Mouse (Mus musculus) layer of hippocampus, adult 9-10 months (tissue): ENCODE measurements around the gene Tbxa2r.

Experiments used
- DNase-seq: peaks from one replicate; pipeline ENCODE4 v3.0.0; 2022; ENCODE audit warnings: low spot score

The Tbxa2r gene

GRCm38 (mm10) chr10:81367207-81367495 lies 38.6 kb downstream of the Tbxa2r start:
- no peak for DNase-seq

- no peak for DNase-seq
Measured at GRCm38 (mm10) chr10:81375322-81375721, 46.8 kb downstream of the Tbxa2r start.

DNA sequence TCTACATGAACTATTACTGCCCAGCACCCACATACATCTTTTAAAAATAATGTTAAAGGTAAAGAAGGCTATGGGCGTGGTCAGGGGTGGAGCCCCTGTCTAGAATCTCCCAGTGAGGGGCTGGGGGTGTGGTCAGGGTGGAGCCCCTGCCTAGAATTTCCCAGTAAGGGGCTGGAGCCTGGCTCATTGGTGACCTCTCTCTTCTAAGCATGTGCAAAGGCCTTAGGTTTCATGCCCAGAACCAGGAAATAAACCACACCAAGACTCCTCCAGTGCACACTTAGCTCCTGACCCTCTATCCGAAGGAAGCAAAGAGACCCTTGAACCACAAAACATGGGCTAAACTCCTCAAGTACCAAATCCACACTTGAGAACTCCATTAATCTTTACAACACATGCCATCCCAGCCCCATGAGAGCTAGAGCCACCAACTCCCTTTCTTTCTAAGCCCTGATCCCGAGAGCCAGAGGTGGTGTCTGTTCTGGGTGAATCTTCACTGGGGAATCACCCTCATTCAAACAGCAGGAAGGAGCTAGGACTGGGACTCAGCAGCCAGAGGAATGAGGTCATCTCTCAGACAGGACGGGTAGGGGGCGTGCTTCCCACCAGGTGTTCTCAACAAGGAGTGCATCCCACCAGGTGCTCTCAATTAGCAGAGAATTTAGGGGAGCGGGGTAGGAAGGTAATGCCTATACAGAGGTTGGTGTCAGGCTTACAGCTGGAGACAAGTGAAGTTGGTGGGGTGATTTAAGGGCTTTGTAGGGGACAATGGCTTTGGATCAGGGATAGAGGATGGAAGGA lies 48.2 kb downstream of the Tbxa2r start:
- no peak for DNase-seq

DNA sequence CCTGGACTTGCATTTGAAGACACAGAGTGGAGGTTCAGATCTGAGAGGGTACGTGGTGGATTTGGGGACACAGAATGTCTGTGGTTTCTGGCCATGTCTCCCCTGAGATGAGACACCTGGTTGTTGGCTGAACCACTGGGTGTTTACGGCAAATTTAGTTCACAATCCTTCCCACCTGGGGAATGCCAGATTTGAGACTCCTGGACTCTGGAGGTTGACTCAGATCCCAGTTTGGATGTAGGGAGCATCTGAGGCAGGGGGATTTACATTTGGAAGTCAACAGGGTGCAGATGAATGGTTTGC lies 48.8 kb downstream of the Tbxa2r start:
- DNase-seq, result no peak

DNA sequence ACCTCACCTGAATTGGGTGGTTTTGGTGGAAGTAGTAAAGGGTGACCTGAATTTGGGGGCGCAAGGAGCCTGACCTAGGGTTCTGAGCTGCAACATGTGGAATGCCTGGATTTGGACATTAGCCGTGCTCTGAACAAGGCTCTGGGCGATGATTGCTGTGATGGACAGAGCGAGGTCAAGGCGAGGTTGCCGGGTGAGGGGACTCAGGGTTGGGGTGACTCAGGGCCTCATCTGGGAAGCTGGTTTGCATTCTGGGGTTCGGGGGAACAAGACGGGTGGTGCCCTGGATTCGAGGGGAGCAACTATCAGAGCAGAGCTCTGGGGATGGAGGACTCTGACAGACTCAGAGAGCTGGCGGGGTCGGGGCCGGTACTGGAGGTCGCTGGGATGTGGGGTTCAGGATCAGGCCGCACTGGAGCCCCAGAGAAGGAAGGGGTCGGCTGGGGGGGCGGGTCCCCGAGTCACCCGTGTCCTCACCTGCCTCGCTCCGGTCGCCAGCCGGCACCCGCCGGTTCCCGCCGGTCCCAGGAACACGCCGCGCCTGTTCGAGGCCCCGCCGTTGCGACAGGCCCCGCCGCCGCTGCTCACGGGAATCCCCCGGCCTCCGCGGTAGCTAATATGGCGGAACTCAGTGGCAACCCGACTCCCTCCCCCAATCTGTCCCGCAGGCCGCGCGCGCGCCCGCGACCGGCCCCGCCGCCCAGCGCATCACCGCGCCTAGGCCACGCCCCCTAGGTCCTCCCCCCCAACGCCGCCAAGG lies 49.4 kb downstream of the Tbxa2r start, which contains the start of gene Fzr1:
TSS of gene Fzr1 (minus strand) at position 724 of the 760 bp plus-strand sequence.
- DNase-seq, result no peak

GRCm38 (mm10) chr10:81378553-81379182 lies 50.1 kb downstream of the Tbxa2r start:
- peak; percentile 100 for DNase-seq

GRCm38 (mm10) chr10:81379183-81379553 lies 50.6 kb downstream of the Tbxa2r start:
- no peak for DNase-seq

DNA sequence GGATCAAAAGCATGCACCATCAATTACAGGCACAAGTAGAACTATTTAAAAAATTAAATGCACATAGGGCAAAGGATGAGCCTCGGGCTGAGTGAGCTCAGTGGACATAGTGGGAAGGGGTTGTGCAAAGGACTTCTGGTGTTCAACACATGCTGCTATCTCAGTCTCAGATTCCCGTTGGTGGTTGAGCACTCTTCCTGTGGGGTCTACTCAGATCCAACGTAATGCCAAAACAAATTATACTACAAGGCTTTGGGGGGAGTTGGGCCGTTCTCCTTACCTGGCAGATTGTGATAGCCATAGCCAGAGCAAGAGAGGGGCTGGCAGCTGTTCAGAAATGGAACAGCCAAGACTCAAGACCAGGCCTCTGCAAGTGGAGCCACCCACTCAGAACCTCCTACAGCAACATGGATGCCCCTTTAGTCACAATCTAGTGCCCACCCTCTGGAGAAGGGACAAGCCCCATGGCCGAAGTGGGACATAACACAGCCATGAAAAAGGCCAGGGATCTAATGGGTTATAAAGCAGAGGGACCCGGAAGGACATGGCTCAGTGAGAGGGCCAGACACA lies 51.4 kb downstream of the Tbxa2r start:
- DNase-seq, result no peak

DNA sequence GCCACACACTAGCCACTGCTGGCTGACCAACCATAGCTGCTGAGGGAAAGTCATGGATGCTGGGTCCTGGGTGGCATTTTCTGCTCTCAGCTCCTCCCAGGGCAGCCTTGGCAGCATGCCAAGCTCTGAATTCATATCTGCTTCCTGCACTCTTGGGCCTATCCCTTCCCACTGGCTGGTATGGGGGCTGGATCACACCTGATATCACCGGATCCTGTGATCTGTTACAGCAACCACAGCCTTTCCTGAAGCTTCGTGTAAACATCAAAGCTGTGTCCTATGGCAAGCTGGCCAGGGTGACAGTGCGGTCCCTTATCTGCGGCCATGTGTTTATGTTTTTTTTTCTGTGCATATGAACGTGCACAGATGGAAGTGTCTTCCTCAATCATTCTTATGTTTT lies 53.5 kb downstream of the Tbxa2r start:
- DNase-seq, result no peak

DNA sequence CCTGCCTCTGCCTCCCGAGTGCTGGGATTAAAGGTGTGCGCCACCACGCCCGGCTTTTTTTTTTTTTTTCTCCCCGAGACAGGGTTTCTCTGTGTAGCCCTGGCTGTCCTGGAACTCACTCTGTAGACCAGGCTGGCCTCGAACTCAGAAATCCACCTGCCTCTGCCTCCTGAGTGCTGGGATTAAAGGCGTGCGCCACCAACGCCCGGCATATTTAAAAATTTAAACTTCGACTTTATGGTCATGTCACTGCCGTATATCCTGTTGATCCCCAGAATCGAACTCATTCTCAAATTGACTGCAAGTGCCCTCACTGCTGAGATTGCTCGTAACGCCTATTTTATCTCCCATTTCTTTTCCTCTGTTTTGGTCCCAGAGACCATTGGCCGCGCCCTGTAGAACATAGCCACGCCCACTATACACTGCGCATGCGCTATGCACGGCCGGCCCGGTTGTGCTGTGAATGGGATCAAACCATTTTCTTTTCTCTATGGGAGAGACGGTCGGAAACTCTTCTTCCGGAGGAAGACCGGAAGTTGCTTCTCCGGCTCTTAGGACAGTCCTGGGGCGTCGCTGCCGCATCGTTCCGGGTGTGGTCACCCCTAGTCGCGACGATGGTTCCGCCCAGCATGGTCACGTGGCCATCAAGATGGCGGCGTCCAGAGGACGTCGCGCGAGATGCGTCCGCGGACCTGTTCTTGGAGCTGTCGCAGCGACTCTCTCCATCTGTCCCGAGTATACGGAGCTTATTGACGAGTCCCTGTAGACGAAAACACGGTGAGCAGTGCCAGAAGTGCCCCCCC lies 55.5 kb downstream of the Tbxa2r start, which contains the start of the genes Dohh and Gm48551:
TSS of gene Dohh (plus strand) at position 627 of the 803 bp plus-strand sequence.
TSS of gene Gm48551 (plus strand) at position 665 of the 803 bp plus-strand sequence.
- DNase-seq, result peak; percentile 96

- DNase-seq, result no peak
Measured at GRCm38 (mm10) chr10:81384605-81384982, 56.1 kb downstream of the Tbxa2r start.
